Mouse (Mus musculus) ovary, adult 10 weeks (tissue): ENCODE data around the gene Cldn11. TPM values are rescaled to one million over a fixed set of nuclear protein-coding genes. Genes with fewer than 3 reads are reported as not detected.

Source experiments
- polyA plus RNA-seq: library from polyadenylated mRNA; stranded (reverse); fragments of 350-450 nt; fragmentation: Illumina TruSeq; extraction: RNeasy Lipid Tissue Mini Kit (QIAGEN cat#74804); gene quantifications from one replicate; pipeline ENCODE4 v1.2.3, GENCODE M21; 2014

The Cldn11 gene
- 22.0 TPM for polyA plus RNA-seq

GRCm38 (mm10) chr3:31149706-31150105 lies at the start of gene Cldn11:
Gene Cldn11 (plus strand): TSS chr3:31149920.

Other genes with a start within 250 kb of the Cldn11 start
- 53.8 TPM for gene Phc3, start 180.5 kb upstream of the Cldn11 start, polyA plus RNA-seq
- 101 TPM for gene Prkci, start 154.2 kb upstream of the Cldn11 start, polyA plus RNA-seq
- 75.7 TPM for gene Skil, start 54.9 kb upstream of the Cldn11 start, polyA plus RNA-seq
- 0.09 TPM for gene Slc7a14, start 160.5 kb downstream of the Cldn11 start, polyA plus RNA-seq